Mouse (Mus musculus) C2C12 (cell line): ENCODE results near the gene Klhl22.

ENCODE experiments used
- CEBPB ChIP-seq: IDR thresholded peaks from one replicate; pipeline ENCODE4 v1.6.1; 2011; ENCODE audit warnings: low read depth, mild to moderate bottlenecking, control low read depth, moderate library complexity
- CTCF ChIP-seq: IDR thresholded peaks from one replicate; pipeline ENCODE4 v1.5.1; 2011; ENCODE audit not compliant: control insufficient read depth, insufficient read depth, insufficient read length
- MAX ChIP-seq: IDR thresholded peaks from one replicate; pipeline ENCODE4 v1.6.1; 2011; ENCODE audit warnings: mild to moderate bottlenecking, control low read depth
- MYOD1 ChIP-seq: IDR thresholded peaks from one replicate; pipeline ENCODE4 v1.6.1; 2011; ENCODE audit warnings: low read depth; ENCODE audit not compliant: control insufficient read depth, insufficient read length
- MYOG ChIP-seq: IDR thresholded peaks from one replicate; pipeline ENCODE4 v1.6.1; 2011; ENCODE audit not compliant: control insufficient read depth, insufficient read length; ENCODE audit errors: extremely low read depth

DNA sequence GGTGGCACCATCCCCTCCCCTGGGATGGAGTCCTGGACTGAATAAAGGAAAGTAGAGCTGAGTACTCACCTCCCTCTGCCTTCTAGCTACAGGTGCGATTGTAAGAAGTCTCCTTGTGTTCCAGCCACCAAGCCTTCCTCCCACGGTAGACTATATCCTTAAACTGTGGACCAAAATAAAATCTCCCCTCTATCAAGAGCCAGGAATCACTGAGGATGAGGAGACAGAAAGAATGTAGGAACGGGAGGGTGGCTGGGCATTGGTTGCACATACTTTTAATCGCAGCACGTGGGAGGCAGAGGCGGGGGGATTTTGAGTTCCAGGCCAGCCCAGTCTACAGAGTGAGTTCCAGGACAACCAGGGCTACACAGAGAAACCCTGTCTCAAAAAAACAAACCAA, 27.0 kb upstream of the Klhl22 start:
- TF ChIP-seq MYOD1 (no peak), CTCF (no peak), MAX (no peak), CEBPB (no peak), MYOG (no peak)
